Mouse (Mus musculus) brain, adult 2 months (tissue): ENCODE results near the gene Ercc6.

Source experiments
- DNase-seq: peaks from one replicate; pipeline ENCODE4 v3.0.0; 2011; ENCODE audit warnings: low read depth, low spot score

Gene Ercc6

GRCm38 (mm10) chr14:32572519-32572918 is 59.2 kb downstream of the Ercc6 start:
- DNase-seq, result peak; percentile 30

GRCm38 (mm10) chr14:32578420-32578819 is 65.1 kb downstream of the Ercc6 start:
- no peak for DNase-seq

DNA sequence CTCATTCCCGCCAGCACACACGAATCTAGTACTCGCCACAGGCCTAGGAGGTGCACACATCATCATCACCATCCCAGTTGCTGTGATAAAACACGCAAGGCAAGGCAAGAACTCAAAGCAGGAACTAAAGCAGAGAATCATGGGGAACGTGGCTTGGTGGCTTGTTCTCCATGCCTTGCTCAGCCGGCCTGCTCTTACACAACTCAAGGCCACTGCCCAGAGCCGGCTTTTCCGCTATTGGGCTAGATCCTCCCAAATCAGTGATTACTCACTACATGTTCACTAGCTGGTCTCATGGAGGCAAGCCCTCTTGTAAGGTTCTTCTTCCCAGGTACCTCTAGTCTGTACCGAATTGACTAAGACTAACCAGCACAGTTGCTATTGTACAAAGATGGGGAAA is 70.4 kb downstream of the Ercc6 start:
- no peak for DNase-seq

- peak; percentile 74 for DNase-seq
These were observed 73.9 kb downstream of the Ercc6 start for GRCm38 (mm10) chr14:32587013-32587784.

DNA sequence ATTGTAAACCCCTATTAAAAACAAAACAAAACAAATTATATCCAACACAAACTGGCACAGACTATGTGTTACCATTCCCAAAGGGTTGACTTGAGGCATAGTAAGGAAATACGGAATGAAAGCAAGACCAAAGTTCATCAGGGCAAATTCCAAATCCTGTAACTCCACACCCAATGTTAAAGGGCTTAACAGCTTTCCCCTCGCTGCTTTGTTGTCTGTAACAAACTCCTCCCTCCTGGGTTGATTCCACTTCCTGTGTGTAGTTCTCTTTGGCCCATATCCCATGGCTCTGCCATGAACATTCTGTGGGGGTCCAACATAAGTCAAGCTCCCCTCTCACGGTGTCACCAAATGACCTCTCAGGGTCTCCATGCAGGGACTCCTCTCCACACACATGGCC is 77.1 kb downstream of the Ercc6 start:
- no peak for DNase-seq

- no peak for DNase-seq
These were observed 84.2 kb downstream of the Ercc6 start for GRCm38 (mm10) chr14:32597232-32598231.

GRCm38 (mm10) chr14:32598437-32599219 is 85.3 kb downstream of the Ercc6 start:
- no peak for DNase-seq

DNA sequence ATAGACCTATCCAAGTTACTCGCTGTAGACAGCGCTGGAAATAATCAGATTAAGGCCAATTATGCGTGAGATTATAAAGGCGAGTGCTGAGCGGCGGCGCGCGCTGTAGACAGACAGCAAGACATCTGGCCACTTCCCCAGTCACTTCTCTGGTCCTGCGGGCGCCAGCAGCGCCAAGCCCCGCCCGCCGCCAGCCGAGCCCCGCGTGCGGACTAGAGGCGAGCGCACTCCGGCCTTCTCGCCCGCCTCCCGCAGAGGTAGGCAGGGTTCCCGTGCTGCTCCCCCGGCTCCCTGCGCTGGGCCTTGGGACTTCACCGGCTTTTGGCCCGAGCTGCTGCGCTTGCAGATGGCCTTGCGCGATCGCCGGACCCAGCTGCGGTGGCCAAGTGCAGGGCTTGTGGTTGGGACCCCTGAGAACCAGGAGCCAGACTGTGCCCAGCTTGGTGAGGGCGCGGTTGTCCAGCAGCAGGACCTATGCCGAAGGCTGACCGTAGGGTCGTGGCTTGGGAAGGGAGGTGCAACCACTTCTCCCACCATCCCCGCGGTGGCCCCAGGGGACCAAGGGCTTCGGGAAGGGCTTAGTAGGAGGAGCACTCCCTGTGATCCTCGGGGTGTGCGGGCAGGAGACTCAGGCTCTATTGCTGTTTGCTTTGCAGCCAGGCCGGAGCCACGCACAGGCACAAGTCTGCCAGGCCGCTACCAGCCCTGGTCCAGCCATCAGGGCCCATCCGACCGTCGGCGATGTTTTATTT is 86.1 kb downstream of the Ercc6 start, which contains the start of gene Prrxl1:
Prrxl1 (plus strand) TSS at position 118 of the 752 bp plus-strand sequence.
- DNase-seq, result no peak

DNA sequence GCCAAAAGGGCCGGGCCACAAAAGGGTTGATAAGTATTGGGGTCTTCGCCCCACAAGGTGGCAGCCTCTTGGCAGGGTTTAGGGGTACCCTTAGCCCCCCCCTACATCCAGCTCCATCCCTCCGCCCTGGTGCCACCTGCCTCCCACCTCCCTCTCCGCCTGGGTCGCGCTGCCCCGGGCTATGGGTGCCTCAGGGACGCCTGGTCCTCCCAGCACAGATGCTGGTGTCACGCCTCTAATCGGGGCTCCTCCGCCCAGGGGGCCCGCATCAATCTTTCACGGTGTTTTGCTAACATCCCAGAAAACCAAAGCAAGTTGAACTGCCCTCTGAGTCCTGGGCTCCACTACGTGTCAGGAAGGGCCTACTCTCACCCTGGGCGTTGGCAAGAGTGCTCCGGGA is 86.8 kb downstream of the Ercc6 start:
- DNase-seq, result no peak

DNA sequence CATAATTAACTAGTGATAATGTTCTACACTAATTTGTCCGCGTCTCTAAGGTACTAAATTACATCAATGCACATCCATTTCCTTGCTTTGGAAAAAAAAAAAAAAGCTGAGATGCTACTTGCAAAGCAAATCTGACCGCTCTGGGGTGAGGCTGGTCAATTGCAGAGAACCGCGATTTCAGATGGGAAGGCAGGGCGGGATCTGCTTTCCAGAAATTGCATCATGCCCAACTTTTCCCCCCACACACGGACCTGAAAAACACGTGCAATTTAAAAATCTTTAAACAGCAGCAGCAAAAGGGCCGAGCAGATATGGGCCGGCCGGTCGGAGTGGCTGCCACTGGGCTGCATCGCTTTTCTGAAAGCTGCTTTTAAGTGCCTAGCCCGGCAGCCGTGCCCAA is 92.2 kb downstream of the Ercc6 start:
- no peak for DNase-seq

GRCm38 (mm10) chr14:32606316-32606715 is 93.0 kb downstream of the Ercc6 start:
- no peak for DNase-seq

- peak; percentile 17 for DNase-seq
These were observed 96.1 kb downstream of the Ercc6 start for GRCm38 (mm10) chr14:32609392-32609791.

DNA sequence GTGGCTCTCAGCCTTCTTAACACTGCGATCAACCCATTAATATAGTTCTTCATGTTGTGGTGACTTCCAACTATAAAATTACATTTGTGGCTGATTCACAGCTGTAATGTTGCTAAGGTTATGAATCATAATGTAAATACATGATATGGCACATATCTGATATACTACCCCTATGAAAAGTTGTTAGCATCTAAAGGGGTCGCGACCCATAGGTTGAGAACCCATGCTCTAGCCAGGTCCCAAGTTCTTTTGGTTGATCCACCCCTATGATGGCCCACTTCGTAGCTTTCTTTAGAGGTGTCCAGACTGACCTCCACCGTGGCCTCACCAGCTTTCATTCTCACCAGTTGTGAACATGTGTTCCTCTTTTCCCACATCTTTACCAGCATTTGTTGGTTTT is 103.9 kb downstream of the Ercc6 start:
- no peak for DNase-seq

DNA sequence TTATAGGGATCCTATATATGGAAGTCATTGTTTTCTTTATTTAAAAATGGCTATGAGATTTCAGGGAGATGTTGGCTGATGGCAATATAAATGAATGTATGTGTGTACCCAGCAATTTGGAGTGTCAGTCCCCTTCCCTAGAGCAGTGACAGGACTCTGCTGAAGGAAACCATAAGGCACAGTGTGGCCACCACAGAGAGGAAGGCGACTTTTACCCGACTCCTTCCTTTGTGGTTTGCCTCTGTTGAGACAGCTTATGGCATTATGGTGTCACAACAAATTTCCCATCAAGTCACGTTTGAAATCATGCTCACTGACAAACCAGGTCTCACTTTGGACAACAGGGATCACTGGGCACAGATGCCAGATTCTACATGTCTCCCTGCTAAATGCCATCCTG is 110.9 kb downstream of the Ercc6 start:
- DNase-seq, result no peak

- DNase-seq, result no peak
These were observed 111.5 kb downstream of the Ercc6 start for GRCm38 (mm10) chr14:32624811-32625210.

DNA sequence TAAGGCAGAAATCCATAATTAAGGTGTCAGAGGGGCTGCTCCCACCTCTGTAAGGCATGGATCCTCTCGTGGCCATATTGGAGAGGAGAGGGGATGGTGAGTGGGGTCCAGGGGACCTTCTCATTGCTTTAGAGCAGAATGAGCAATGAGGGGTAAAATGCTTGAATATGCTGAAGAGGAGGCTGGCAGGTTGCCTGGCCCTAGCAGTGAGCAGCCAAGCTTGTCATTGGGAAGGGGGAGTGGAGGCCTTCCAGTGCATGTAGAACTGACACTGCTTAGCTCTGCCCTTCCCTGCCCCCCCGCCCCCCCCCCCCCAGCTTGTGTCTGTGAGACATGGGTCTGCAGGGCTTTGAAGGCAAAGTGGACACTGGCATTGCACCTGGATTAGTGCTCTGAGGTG is 114.0 kb downstream of the Ercc6 start:
- no peak for DNase-seq

DNA sequence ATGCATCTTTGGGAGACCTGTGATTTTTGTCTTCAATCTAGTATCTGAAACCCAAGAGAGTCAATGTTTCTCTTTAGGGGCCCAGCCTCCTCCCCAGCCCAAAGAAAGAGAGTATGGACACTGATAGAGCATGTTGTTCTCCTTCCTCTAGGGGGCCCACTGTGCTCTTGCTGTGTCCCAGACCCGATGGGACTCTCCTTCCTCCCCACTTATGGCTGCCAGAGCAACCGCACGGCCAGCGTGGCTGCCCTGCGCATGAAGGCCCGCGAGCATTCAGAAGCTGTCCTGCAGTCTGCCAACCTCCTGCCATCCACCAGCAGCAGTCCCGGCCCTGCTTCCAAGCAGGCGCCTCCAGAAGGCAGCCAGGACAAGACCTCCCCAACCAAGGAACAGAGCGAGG is 115.3 kb downstream of the Ercc6 start:
- no peak for DNase-seq
